Mouse (Mus musculus): ENCODE data around the gene Ppp1r14c. TPM values are rescaled to one million over a fixed set of nuclear protein-coding genes. Genes with fewer than 3 reads are reported as not detected.

The Ppp1r14c gene
- polyA plus RNA-seq, 1 experiment from 2014 or later = 2.2 TPM

- Histone ChIP-seq H3K4me3 (ENCODE audit: low read depth, low read length) (no peak overlapping the region), H3K4me1 (replicated peaks; ENCODE audit: control insufficient read depth, insufficient read depth, low read length) (no peaks in the 10 kb centered on the region), H3K9ac (ENCODE audit: low read length) (no peak overlapping the region), H3K9me3 (ENCODE audit: control insufficient read depth, low read length) (no peaks in the 10 kb centered on the region), H3K27ac (ENCODE audit: low read depth) (no peak overlapping the region), H3K4me2 (ENCODE audit: low read length) (no peak overlapping the region), H3K27me3 (replicated peaks; ENCODE audit: control insufficient read depth, insufficient read depth, low read length) (no peaks in the 10 kb centered on the region), H3K36me3 (ENCODE audit: control insufficient read depth, insufficient read depth, low read length) (no peaks in the 10 kb centered on the region)
- DNase-seq (ENCODE audit: low spot score) (no peak), ATAC-seq (replicated peaks; ENCODE audit: low FRiP score, low TSS enrichment, low read depth) (no peak)
- WGBS = 76% methylated on average over 12 of the region's 12 CpGs
Observed at GRCm38 (mm10) chr10:3395341-3395931, 29.6 kb downstream of the Ppp1r14c start.

DNA sequence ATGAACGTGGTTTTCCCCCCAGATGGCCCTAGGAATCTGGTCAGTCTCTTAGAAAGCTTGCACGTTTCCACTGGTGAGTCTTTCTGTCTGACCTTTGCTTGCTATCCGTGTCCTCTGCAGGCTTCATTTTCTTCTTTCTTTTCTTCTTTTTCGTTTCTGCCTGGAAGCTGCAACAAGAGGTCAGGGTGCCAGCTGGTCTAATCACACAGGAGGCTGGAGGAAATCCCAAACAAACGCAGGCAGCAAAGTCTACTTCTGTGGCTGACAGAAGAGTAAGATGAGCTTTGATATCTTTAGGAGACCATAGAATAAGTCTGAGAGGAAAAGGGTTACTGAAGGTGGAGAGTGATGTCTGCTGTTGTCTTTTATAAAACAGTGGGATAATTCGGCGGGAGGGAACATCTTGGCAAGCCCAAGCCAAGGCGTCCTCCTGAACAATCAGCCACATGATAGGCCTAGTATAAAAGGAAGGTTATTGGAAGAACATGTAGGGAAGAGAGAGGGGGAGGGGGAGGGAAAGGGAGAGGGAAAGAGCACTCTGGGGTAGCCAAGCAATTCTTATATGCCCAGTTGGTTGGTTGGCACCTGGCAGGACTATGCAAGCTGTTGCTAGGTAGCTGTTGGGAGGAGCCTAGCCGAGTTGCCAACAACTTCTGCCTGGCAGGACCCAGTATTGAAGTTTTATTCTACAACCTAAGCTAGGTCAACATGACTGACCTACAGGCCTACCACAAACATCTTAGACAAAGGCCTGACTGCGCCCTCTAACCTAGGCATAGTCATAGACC, 30.3 kb downstream of the Ppp1r14c start:
- no peaks in the 10 kb centered on the region for H3K4me1 ChIP-seq (replicated peaks; ENCODE audit: control insufficient read depth, insufficient read depth, low read length)
- H3K4me2 ChIP-seq (ENCODE audit: low read length) = no peak overlapping the region
- H3K27ac ChIP-seq (ENCODE audit: low read depth) = no peak overlapping the region
- H3K4me3 ChIP-seq (ENCODE audit: low read depth, low read length) = no peak overlapping the region
- WGBS = 70% methylated on average over 10 of the region's 10 CpGs
- ATAC-seq (replicated peaks; ENCODE audit: low FRiP score, low TSS enrichment, low read depth) = no peak
- H3K9ac ChIP-seq (ENCODE audit: low read length) = no peak overlapping the region
- DNase-seq (ENCODE audit: low spot score) = no peak
- H3K36me3 ChIP-seq (ENCODE audit: control insufficient read depth, insufficient read depth, low read length) = no peaks in the 10 kb centered on the region
- H3K27me3 ChIP-seq (replicated peaks; ENCODE audit: control insufficient read depth, insufficient read depth, low read length) = no peaks in the 10 kb centered on the region
- no peaks in the 10 kb centered on the region for H3K9me3 ChIP-seq (ENCODE audit: control insufficient read depth, low read length)

- Histone ChIP-seq H3K4me3 (ENCODE audit: low read depth, low read length) (no peak overlapping the region), H3K36me3 (ENCODE audit: control insufficient read depth, insufficient read depth, low read length) (no peaks in the 10 kb centered on the region), H3K27ac (ENCODE audit: low read depth) (no peak overlapping the region), H3K4me1 (replicated peaks; ENCODE audit: control insufficient read depth, insufficient read depth, low read length) (no peaks in the 10 kb centered on the region), H3K9ac (ENCODE audit: low read length) (no peak overlapping the region), H3K27me3 (replicated peaks; ENCODE audit: control insufficient read depth, insufficient read depth, low read length) (no peaks in the 10 kb centered on the region), H3K4me2 (ENCODE audit: low read length) (no peak overlapping the region), H3K9me3 (ENCODE audit: control insufficient read depth, low read length) (no peaks in the 10 kb centered on the region)
- DNase-seq (ENCODE audit: low spot score) (no peak), ATAC-seq (replicated peaks; ENCODE audit: low FRiP score, low TSS enrichment, low read depth) (no peak)
- 84% methylated on average over 3 of the region's 3 CpGs for WGBS
Observed at GRCm38 (mm10) chr10:3397406-3397805, 31.5 kb downstream of the Ppp1r14c start.

GRCm38 (mm10) chr10:3398051-3398450, 32.2 kb downstream of the Ppp1r14c start:
- H3K4me1 ChIP-seq (replicated peaks; ENCODE audit: control insufficient read depth, insufficient read depth, low read length) = no peaks in the 10 kb centered on the region
- H3K27ac ChIP-seq (ENCODE audit: low read depth) = no peak overlapping the region
- ATAC-seq (replicated peaks; ENCODE audit: low FRiP score, low TSS enrichment, low read depth) = no peak
- DNase-seq (ENCODE audit: low spot score) = no peak
- H3K9me3 ChIP-seq (ENCODE audit: control insufficient read depth, low read length) = no peaks in the 10 kb centered on the region
- no peaks in the 10 kb centered on the region for H3K27me3 ChIP-seq (replicated peaks; ENCODE audit: control insufficient read depth, insufficient read depth, low read length)
- no peaks in the 10 kb centered on the region for H3K36me3 ChIP-seq (ENCODE audit: control insufficient read depth, insufficient read depth, low read length)
- 83% methylated on average over 5 of the region's 5 CpGs for WGBS
- no peak overlapping the region for H3K4me2 ChIP-seq (ENCODE audit: low read length)
- no peak overlapping the region for H3K9ac ChIP-seq (ENCODE audit: low read length)
- no peak overlapping the region for H3K4me3 ChIP-seq (ENCODE audit: low read depth, low read length)

- H3K9me3 ChIP-seq (ENCODE audit: control insufficient read depth, low read length) = no peaks in the 10 kb centered on the region
- 73% methylated on average over 5 of the region's 5 CpGs for WGBS
- no peak overlapping the region for H3K27ac ChIP-seq (ENCODE audit: low read depth)
- H3K36me3 ChIP-seq (ENCODE audit: control insufficient read depth, insufficient read depth, low read length) = no peaks in the 10 kb centered on the region
- DNase-seq (ENCODE audit: low spot score) = no peak
- H3K4me2 ChIP-seq (ENCODE audit: low read length) = no peak overlapping the region
- H3K9ac ChIP-seq (ENCODE audit: low read length) = no peak overlapping the region
- H3K27me3 ChIP-seq (replicated peaks; ENCODE audit: control insufficient read depth, insufficient read depth, low read length) = no peaks in the 10 kb centered on the region
- ATAC-seq (replicated peaks; ENCODE audit: low FRiP score, low TSS enrichment, low read depth) = no peak
- no peaks in the 10 kb centered on the region for H3K4me1 ChIP-seq (replicated peaks; ENCODE audit: control insufficient read depth, insufficient read depth, low read length)
- H3K4me3 ChIP-seq (ENCODE audit: low read depth, low read length) = no peak overlapping the region
Observed at GRCm38 (mm10) chr10:3402284-3402683, 36.4 kb downstream of the Ppp1r14c start.

DNA sequence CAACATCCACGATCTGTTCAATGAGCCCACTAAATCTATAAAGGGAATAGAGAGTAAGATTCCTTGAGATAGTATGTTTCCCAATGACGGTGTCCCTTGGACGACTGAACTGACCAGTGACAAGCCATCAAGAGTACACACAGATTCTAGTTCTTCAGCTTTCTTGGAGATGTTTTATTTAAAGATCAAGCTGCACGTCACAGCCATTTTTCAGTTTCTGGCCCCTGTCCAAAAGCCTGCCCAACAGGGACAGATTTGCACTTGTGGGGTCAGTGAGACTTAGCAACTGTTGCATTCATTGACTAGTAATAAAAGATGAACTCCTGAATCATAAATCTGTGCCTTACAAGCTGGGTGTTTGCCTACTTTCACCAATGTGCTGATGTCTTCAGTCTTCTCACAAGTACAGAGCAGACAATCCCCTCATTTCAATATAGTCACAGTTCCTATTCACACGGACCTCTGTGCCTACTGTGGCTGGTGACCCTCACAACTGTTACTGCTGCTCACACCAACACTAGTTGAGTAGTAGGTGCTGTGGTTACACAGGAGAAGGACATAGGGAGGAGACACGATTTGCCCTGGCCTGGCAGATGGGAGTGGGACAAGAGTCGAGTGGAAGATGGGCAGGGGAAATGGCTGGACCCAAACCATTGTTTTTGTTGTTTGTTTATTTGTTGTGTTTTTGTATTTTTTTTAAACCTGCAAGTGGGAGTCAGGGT, 37.7 kb downstream of the Ppp1r14c start:
- H3K27ac ChIP-seq (ENCODE audit: low read depth) = no peak overlapping the region
- ATAC-seq (replicated peaks; ENCODE audit: low FRiP score, low TSS enrichment, low read depth) (no peak), DNase-seq (ENCODE audit: low spot score) (no peak)
- H3K4me2 ChIP-seq (ENCODE audit: low read length) = no peak overlapping the region
- H3K36me3 ChIP-seq (ENCODE audit: control insufficient read depth, insufficient read depth, low read length) = no peaks in the 10 kb centered on the region
- H3K9me3 ChIP-seq (ENCODE audit: control insufficient read depth, low read length) = no peaks in the 10 kb centered on the region
- H3K9ac ChIP-seq (ENCODE audit: low read length) = no peak overlapping the region
- no peaks in the 10 kb centered on the region for H3K27me3 ChIP-seq (replicated peaks; ENCODE audit: control insufficient read depth, insufficient read depth, low read length)
- 77% methylated on average over 7 of the region's 7 CpGs for WGBS
- no peak overlapping the region for H3K4me3 ChIP-seq (ENCODE audit: low read depth, low read length)
- H3K4me1 ChIP-seq (replicated peaks; ENCODE audit: control insufficient read depth, insufficient read depth, low read length) = no peaks in the 10 kb centered on the region

- no peaks in the 10 kb centered on the region for H3K4me1 ChIP-seq (replicated peaks; ENCODE audit: control insufficient read depth, insufficient read depth, low read length)
- no peak for ATAC-seq (replicated peaks; ENCODE audit: low FRiP score, low TSS enrichment, low read depth)
- WGBS = 91% methylated on average over 4 of the region's 4 CpGs
- H3K4me3 ChIP-seq (ENCODE audit: low read depth, low read length) = no peak overlapping the region
- H3K9ac ChIP-seq (ENCODE audit: low read length) = no peak overlapping the region
- H3K27me3 ChIP-seq (replicated peaks; ENCODE audit: control insufficient read depth, insufficient read depth, low read length) = no peaks in the 10 kb centered on the region
- no peaks in the 10 kb centered on the region for H3K36me3 ChIP-seq (ENCODE audit: control insufficient read depth, insufficient read depth, low read length)
- no peak for DNase-seq (ENCODE audit: low spot score)
- no peaks in the 10 kb centered on the region for H3K9me3 ChIP-seq (ENCODE audit: control insufficient read depth, low read length)
- no peak overlapping the region for H3K27ac ChIP-seq (ENCODE audit: low read depth)
- H3K4me2 ChIP-seq (ENCODE audit: low read length) = no peak overlapping the region
Observed at GRCm38 (mm10) chr10:3404362-3404761, 38.5 kb downstream of the Ppp1r14c start.

DNA sequence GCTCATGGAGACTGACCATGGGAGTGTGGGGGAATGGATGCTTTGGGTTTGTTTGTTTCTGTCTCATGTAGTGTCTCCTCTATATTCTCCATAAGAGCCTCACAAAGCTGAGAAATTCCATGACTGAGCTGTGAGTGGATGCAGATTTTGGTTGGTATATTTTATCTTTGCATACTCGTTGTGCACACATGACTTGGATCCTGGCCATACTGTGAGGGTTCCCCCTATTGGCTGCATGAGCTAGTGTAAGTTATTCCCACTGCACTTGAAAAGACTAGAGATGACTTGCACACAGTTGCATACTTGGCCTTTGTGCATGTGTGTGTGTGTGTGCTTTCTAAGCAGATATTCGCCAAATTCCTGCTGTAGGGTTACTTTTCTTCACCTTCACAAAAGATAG, 40.4 kb downstream of the Ppp1r14c start:
- no peak overlapping the region for H3K27ac ChIP-seq (ENCODE audit: low read depth)
- WGBS = 71% methylated on average over 2 of the region's 2 CpGs

More for the DNA sequence above, 40.4 kb downstream of the Ppp1r14c start:
- Histone ChIP-seq H3K4me1 (replicated peaks; ENCODE audit: control insufficient read depth, insufficient read depth, low read length) (no peaks in the 10 kb centered on the region), H3K27me3 (replicated peaks; ENCODE audit: control insufficient read depth, insufficient read depth, low read length) (no peaks in the 10 kb centered on the region), H3K36me3 (ENCODE audit: control insufficient read depth, insufficient read depth, low read length) (no peaks in the 10 kb centered on the region), H3K4me3 (ENCODE audit: low read depth, low read length) (no peak overlapping the region), H3K4me2 (ENCODE audit: low read length) (no peak overlapping the region), H3K9me3 (ENCODE audit: control insufficient read depth, low read length) (no peaks in the 10 kb centered on the region), H3K9ac (ENCODE audit: low read length) (no peak overlapping the region)
- ATAC-seq (replicated peaks; ENCODE audit: low FRiP score, low TSS enrichment, low read depth) = no peak
- DNase-seq (ENCODE audit: low spot score) = no peak

Measured in intestine, embryonic 14.5 days (tissue).